Mouse (Mus musculus): Measurements from ENCODE around the gene Snx21.

DNA sequence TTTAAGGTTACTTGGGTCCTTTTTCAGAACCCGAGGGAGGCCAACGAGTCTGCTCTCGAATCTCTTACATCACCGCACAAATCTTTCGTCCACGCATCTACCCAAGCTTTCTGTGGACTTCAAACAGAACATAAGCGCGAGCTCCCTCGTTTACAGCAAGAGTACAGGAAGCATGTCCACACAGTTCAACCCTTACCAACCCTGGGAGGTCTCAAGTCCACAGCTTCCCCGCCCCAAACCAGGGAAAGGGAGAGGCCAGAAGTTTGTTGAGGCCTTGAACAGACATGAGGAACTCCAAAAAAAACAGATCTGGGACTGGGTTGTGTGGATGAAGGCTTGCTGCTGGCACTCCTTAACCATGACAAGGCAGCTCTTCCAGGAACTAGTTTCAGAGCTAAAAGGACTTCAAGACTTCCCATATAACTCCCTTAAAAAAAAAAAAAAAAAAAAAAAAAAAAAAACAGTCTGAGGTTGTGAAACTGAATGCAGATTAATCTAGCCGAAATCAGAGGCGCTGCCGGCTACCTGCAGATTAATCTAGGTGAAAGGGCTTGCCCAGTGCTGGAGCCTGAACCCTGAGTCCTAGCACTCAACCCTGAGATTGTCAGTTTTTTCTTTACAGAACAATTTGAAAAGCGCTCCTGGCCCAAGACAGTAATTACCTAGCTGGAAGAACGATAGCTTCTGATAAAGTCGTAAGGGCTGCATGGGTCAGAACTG is 17.7 kb downstream of the Snx21 start:
- TF ChIP-seq CTCF (IDR thresholded peaks at IDR 0.05; ENCODE audit: control insufficient read depth, insufficient read depth, insufficient replicate concordance, low read depth, low read length) = no peak
- no peak for TF ChIP-seq POLR2A (IDR thresholded peaks at IDR 0.05; ENCODE audit: control insufficient read depth, low read depth, low read length)

All from testis, adult 2 months (tissue).